Comparison of ENCODE assay signal across 16 mouse cellular contexts in the genomic region with DNA sequence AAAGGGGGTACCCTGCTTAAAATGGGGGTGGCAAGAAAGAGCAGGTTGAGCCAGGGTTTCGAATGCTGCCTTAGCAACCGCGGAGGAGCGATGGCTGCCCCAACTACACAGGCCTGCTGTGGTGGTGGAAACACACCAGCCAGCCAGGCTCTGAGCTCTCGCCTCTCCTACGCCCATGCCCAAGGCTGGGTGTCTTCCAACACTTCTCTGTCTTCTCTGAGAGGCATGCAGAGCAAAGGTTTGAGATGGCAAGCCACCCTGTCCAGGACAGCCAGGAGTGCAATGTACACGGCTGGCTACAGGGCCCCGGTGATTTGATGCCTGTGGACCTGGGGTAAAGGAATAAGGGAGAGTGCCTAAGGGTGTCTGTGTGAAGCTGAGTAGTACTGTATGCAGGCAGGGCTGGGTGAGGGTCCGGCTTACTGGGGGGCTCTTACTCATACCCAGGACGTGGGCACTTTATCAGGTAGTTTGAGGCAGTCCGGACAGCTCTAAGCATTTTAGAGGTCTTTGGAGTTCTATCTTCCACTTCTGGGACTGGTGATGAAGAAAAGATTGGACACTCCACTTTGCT. TPM values are rescaled to one million over a fixed set of nuclear protein-coding genes. Genes with fewer than 3 reads are reported as not detected.
DNase-seq lines count a peak whose midpoint lies in the region; ATAC-seq and TF ChIP-seq lines count a peak whose summit lies in the region.
"Had no signal": no experiment of that assay in that cellular context is flagged by ENCODE, and none has a peak within 500 bp of the region (broad histone marks: within the 10 kb centered on the region; RNA-seq: fewer than 3 reads in every experiment).

No protein-coding gene starts in this region.

- no peak for TF ChIP-seq POLR2A in bone marrow, adult 2 months (IDR thresholded peaks at IDR 0.05; ENCODE audit: borderline replicate concordance, control insufficient read depth, low read depth, low read length)
- no peak for TF ChIP-seq POLR2A in myocyte (IDR thresholded peaks at IDR 0.05; ENCODE audit: insufficient read length, low read depth)

- DNase-seq in heart, adult 9 months (ENCODE audit: low spot score in 2 of 2): no peak
- DNase-seq in neural tube, embryonic 10.5 days (ENCODE audit: extremely low spot score, low spot score): no peak
- DNase-seq: cerebellum, adult 18-20 months had no signal

- no peaks in the 10 kb centered on the region for H3K79me2 ChIP-seq in myocyte (ENCODE audit: control insufficient read depth, insufficient read depth)

- TF ChIP-seq CTCF in bone marrow, adult 2 months (IDR thresholded peaks at IDR 0.05; ENCODE audit: control insufficient read depth, insufficient read depth, low read length): no peak

- H3K9ac ChIP-seq in heart, embryonic 16.5 days (ENCODE audit: low read length): no peak overlapping the region
- H3K9ac ChIP-seq in midbrain, embryonic 13.5 days (replicated peaks): no peak overlapping the region

- H3K36me3 ChIP-seq in heart, embryonic 16.5 days (ENCODE audit: control insufficient read depth, insufficient read depth): no peaks in the 10 kb centered on the region
- H3K36me3 ChIP-seq in megakaryocyte, embryonic 14.5 days (replicated peaks; ENCODE audit: low read length): peaks cover 3% of the 10 kb centered on the region
- H3K36me3 ChIP-seq in myocyte (ENCODE audit: control insufficient read depth, insufficient read depth): no peaks in the 10 kb centered on the region
- H3K36me3 ChIP-seq in midbrain, embryonic 13.5 days: no peaks in the 10 kb centered on the region
- H3K36me3 ChIP-seq: midbrain, embryonic 10.5 days had no signal

- whole genome bisulfite sequencing in heart, embryonic 16.5 days: 85% methylated on average over 11 of the region's 11 CpGs
- 38% methylated on average over 11 of the region's 11 CpGs for WGBS in bone marrow, adult 2 months
- WGBS in midbrain, embryonic 13.5 days: 93% methylated on average over 11 of the region's 11 CpGs

- no peak for ATAC-seq in heart, embryonic 16.5 days (replicated peaks; ENCODE audit: extremely low read depth, insufficient read depth, low FRiP score)
- no peak for ATAC-seq in megakaryocyte, adult 5-6 weeks (ENCODE audit: poor library complexity, severe bottlenecking)
- ATAC-seq in midbrain, embryonic 13.5 days: no peak
- ATAC-seq: intestine, postnatal 0 days had no signal

- H3K9me3 ChIP-seq in heart, embryonic 16.5 days (replicated peaks; ENCODE audit: control insufficient read depth, low read length): no peaks in the 10 kb centered on the region
- H3K9me3 ChIP-seq in megakaryocyte, embryonic 14.5 days: no peaks in the 10 kb centered on the region
- H3K9me3 ChIP-seq in midbrain, embryonic 13.5 days: no peaks in the 10 kb centered on the region
- H3K9me3 ChIP-seq: midbrain, embryonic 10.5 days had no signal

- H3K27me3 ChIP-seq in heart, embryonic 16.5 days (ENCODE audit: control insufficient read depth, insufficient read depth, low read length): peaks cover 18% of the 10 kb centered on the region
- peaks cover 47% of the 10 kb centered on the region for H3K27me3 ChIP-seq in megakaryocyte, embryonic 14.5 days (replicated peaks)
- H3K27me3 ChIP-seq in myocyte (ENCODE audit: control insufficient read depth, insufficient read depth, insufficient read length): peaks cover 7% of the 10 kb centered on the region
- peaks cover 52% of the 10 kb centered on the region for H3K27me3 ChIP-seq in midbrain, embryonic 13.5 days

- peaks cover 37% of the 10 kb centered on the region for H3K4me1 ChIP-seq in heart, embryonic 16.5 days (ENCODE audit: control insufficient read depth, insufficient read depth, low read length)
- H3K4me1 ChIP-seq in megakaryocyte, embryonic 14.5 days: peaks cover 92% of the 10 kb centered on the region
- H3K4me1 ChIP-seq in bone marrow, adult 2 months (ENCODE audit: control insufficient read depth, insufficient read depth, low read length): peaks cover 9% of the 10 kb centered on the region
- peaks cover 31% of the 10 kb centered on the region for H3K4me1 ChIP-seq in midbrain, embryonic 13.5 days (replicated peaks)

- H3K4me3 ChIP-seq in heart, embryonic 16.5 days (ENCODE audit: low read length): no peak overlapping the region
- H3K4me3 ChIP-seq in megakaryocyte, embryonic 14.5 days (replicated peaks): peak overlapping the region; percentile 52
- peak overlapping the region; percentile 68 for H3K4me3 ChIP-seq in bone marrow, adult 2 months (replicated peaks; ENCODE audit: control insufficient read depth, low read depth, low read length)
- no peak overlapping the region for H3K4me3 ChIP-seq in myocyte
- no peak overlapping the region for H3K4me3 ChIP-seq in midbrain, embryonic 13.5 days (replicated peaks)
- H3K4me3 ChIP-seq: midbrain, embryonic 10.5 days had no signal

- H3K27ac ChIP-seq in heart, embryonic 16.5 days (ENCODE audit: low read length): peak overlapping the region; percentile 59
- peak overlapping the region; percentile 96 for H3K27ac ChIP-seq in bone marrow, adult 2 months (ENCODE audit: control insufficient read depth, insufficient read depth, low read depth, low read length, poor library complexity)
- H3K27ac ChIP-seq in midbrain, embryonic 13.5 days: no peak overlapping the region
- H3K27ac ChIP-seq: midbrain, embryonic 10.5 days had no signal

- H3ac ChIP-seq in myocyte (ENCODE audit: control insufficient read depth, insufficient read length): no peak overlapping the region

- peak overlapping the region; percentile 97 for H3K4me2 ChIP-seq in heart, embryonic 16.5 days (ENCODE audit: low read depth, low read length)
- peak overlapping the region; percentile 62 for H3K4me2 ChIP-seq in myocyte (ENCODE audit: low read depth)
- H3K4me2 ChIP-seq in midbrain, embryonic 13.5 days (replicated peaks): no peak overlapping the region

TF ChIP-seq in myocyte, 11 proteins besides CTCF, POLR2A, EP300 and RAD21:
- TF ChIP-seq USF1 (IDR thresholded peaks at IDR 0.05; ENCODE audit: low read depth) (no peak), MYOD1 (IDR thresholded peaks at IDR 0.05; ENCODE audit: control insufficient read depth in 1 of 3, insufficient read length in 2 of 3, low read depth in 2 of 3) (no peak), CEBPB (IDR thresholded peaks at IDR 0.05; ENCODE audit: insufficient read depth, poor library complexity, severe bottlenecking) (no peak)
TF ChIP-seq in myocyte: peak in this region for 0.

RNA-seq across cellular contexts. Expression of a gene that starts 3.0 kb away (rescaled TPM):
- 4.0 and 7.6 TPM in 2 replicates for polyA plus RNA-seq in heart, embryonic 16.5 days (2015; fragmentation: Nextera tagmentation; extraction: Ambion mirVana)
- polyA plus RNA-seq in megakaryocyte, embryonic 14.5 days (2012; ENCODE audit: insufficient read depth, low replicate concordance): 25.5 and 36.6 TPM in 2 replicates
- 387 and 407 TPM in 2 replicates for total RNA-seq in megakaryocyte, adult 5-6 weeks (2015)
- total RNA-seq in megakaryocyte, adult 5-6 weeks (2017): 126 and 152 TPM in 2 replicates
- polyA plus RNA-seq in bone marrow, adult 2 months (2011; ENCODE audit: insufficient read depth, insufficient read length, low replicate concordance, missing spikeins): 42.0 and 121 TPM in 2 replicates
- polyA plus RNA-seq in myocyte (2012; fragmentation: generic; extraction: Trizol): 15.6 TPM
- 1.7 and 3.7 TPM in 2 replicates for polyA plus RNA-seq in midbrain, embryonic 13.5 days (2015; fragmentation: Nextera tagmentation; extraction: Ambion mirVana)

RNA-seq across cellular contexts. Expression of a gene that starts 34.5 kb away (rescaled TPM):
- polyA plus RNA-seq in heart, embryonic 16.5 days (2015; fragmentation: Nextera tagmentation; extraction: Ambion mirVana): 0.17 and 0.25 TPM in 2 replicates
- polyA plus RNA-seq in megakaryocyte, embryonic 14.5 days (2012; ENCODE audit: insufficient read depth, low replicate concordance): not detected in 2 replicates
- not detected in 2 replicates for total RNA-seq in megakaryocyte, adult 5-6 weeks (2015)
- total RNA-seq in megakaryocyte, adult 5-6 weeks (2017): not detected in 2 replicates
- not detected in 2 replicates for polyA plus RNA-seq in bone marrow, adult 2 months (2011; ENCODE audit: insufficient read depth, insufficient read length, low replicate concordance, missing spikeins)
- polyA plus RNA-seq in myocyte (2012; fragmentation: generic; extraction: Trizol): not detected
- 0.70 and 0.71 TPM in 2 replicates for polyA plus RNA-seq in midbrain, embryonic 13.5 days (2015; fragmentation: Nextera tagmentation; extraction: Ambion mirVana)
- total RNA-seq: neutrophil, adult 5-6 weeks had no signal

RNA-seq across cellular contexts. Expression of a gene that starts 41.6 kb away (rescaled TPM):
- polyA plus RNA-seq in heart, embryonic 16.5 days (2015; fragmentation: Nextera tagmentation; extraction: Ambion mirVana): 6.1 and 7.4 TPM in 2 replicates
- polyA plus RNA-seq in megakaryocyte, embryonic 14.5 days (2012; ENCODE audit: insufficient read depth, low replicate concordance): 73.5 and 168 TPM in 2 replicates
- 0.25 and 1.8 TPM in 2 replicates for total RNA-seq in megakaryocyte, adult 5-6 weeks (2015)
- total RNA-seq in megakaryocyte, adult 5-6 weeks (2017): 1.0 and 2.1 TPM in 2 replicates
- 2.8 and 5.7 TPM in 2 replicates for polyA plus RNA-seq in bone marrow, adult 2 months (2011; ENCODE audit: insufficient read depth, insufficient read length, low replicate concordance, missing spikeins)
- 8.8 TPM for polyA plus RNA-seq in myocyte (2012; fragmentation: generic; extraction: Trizol)
- polyA plus RNA-seq in midbrain, embryonic 13.5 days (2015; fragmentation: Nextera tagmentation; extraction: Ambion mirVana): 18.8 and 20.0 TPM in 2 replicates

RNA-seq across cellular contexts. Expression of a gene that starts 44.4 kb away (rescaled TPM):
- polyA plus RNA-seq in heart, embryonic 16.5 days (2015; fragmentation: Nextera tagmentation; extraction: Ambion mirVana): not detected in 2 replicates
- polyA plus RNA-seq in megakaryocyte, embryonic 14.5 days (2012; ENCODE audit: insufficient read depth, low replicate concordance): not detected in 2 replicates
- not detected in 2 replicates for total RNA-seq in megakaryocyte, adult 5-6 weeks (2015)
- total RNA-seq in megakaryocyte, adult 5-6 weeks (2017): not detected in 2 replicates
- not detected in 2 replicates for polyA plus RNA-seq in bone marrow, adult 2 months (2011; ENCODE audit: insufficient read depth, insufficient read length, low replicate concordance, missing spikeins)
- 0.04 TPM for polyA plus RNA-seq in myocyte (2012; fragmentation: generic; extraction: Trizol)
- 0.43 and 0.48 TPM in 2 replicates for polyA plus RNA-seq in midbrain, embryonic 13.5 days (2015; fragmentation: Nextera tagmentation; extraction: Ambion mirVana)
- total RNA-seq: adrenal gland, adult 18-20 months; neutrophil, adult 5-6 weeks had no signal
- polyA plus RNA-seq: embryonic facial prominence, embryonic 14.5 days; heart, embryonic 14.5 days; intestine, postnatal 0 days; limb, embryonic 11.5 days; midbrain, embryonic 10.5 days had no signal

RNA-seq across cellular contexts. Expression of a gene that starts 57.8 kb away (rescaled TPM):
- 2.9 TPM in 2 replicates for polyA plus RNA-seq in heart, embryonic 16.5 days (2015; fragmentation: Nextera tagmentation; extraction: Ambion mirVana)
- polyA plus RNA-seq in megakaryocyte, embryonic 14.5 days (2012; ENCODE audit: insufficient read depth, low replicate concordance): 24.4 and 98.1 TPM in 2 replicates
- total RNA-seq in megakaryocyte, adult 5-6 weeks (2015): 10.1 TPM in 2 replicates
- 17.0 and 24.6 TPM in 2 replicates for total RNA-seq in megakaryocyte, adult 5-6 weeks (2017)
- 14.0 and 21.8 TPM in 2 replicates for polyA plus RNA-seq in bone marrow, adult 2 months (2011; ENCODE audit: insufficient read depth, insufficient read length, low replicate concordance, missing spikeins)
- polyA plus RNA-seq in myocyte (2012; fragmentation: generic; extraction: Trizol): 18.7 TPM
- 3.5 and 3.9 TPM in 2 replicates for polyA plus RNA-seq in midbrain, embryonic 13.5 days (2015; fragmentation: Nextera tagmentation; extraction: Ambion mirVana)

Comparison
In these comparisons a context has a peak if more than half of its experiments do, and no peak if none do; other contexts are left out.
1. H3K4me3 ChIP-seq: peak in megakaryocyte, embryonic 14.5 days (single experiment) and bone marrow, adult 2 months (single experiment); none in heart, embryonic 16.5 days (single experiment), myocyte (single experiment) and midbrain, embryonic 13.5 days (single experiment).